Mouse (Mus musculus) adrenal gland (tissue): ENCODE results near the gene Fkbp11.

Source experiments
- intact Hi-C: fragments of 180-260 bp; cut with DNase I; formaldehyde crosslinking; loops from one replicate; pipeline ENCODE4 v1.15.1; 2025

Gene Fkbp11

GRCm38 (mm10) chr15:98742766-98743428 lies 14.9 kb upstream of the Fkbp11 start:
- intact Hi-C loops, result no loop called here

DNA sequence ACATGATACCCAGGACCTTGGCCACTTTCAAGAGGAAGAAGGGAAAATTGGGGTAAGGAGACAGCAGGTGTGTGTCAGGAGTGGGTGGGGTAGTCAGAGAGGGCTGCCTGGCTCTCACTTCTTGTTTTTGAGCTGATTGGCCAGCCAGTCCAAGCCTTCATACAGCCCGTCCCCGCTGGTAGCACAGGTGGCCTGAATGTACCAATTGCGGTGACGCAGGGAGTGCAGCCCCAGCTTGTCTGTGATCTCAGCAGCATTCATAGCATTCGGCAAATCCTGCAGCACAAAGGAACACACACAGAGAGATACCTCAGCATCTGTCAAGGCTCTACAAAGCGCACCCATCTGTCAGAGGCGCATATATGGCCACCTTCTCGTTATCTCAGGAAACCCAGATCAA lies 12.2 kb upstream of the Fkbp11 start:
- intact Hi-C loops, result no loop called here

GRCm38 (mm10) chr15:98738796-98739195 lies 10.8 kb upstream of the Fkbp11 start:
- intact Hi-C loops, result no loop called here

GRCm38 (mm10) chr15:98737881-98738280 lies 9.9 kb upstream of the Fkbp11 start:
- intact Hi-C loops, result no loop called here

DNA sequence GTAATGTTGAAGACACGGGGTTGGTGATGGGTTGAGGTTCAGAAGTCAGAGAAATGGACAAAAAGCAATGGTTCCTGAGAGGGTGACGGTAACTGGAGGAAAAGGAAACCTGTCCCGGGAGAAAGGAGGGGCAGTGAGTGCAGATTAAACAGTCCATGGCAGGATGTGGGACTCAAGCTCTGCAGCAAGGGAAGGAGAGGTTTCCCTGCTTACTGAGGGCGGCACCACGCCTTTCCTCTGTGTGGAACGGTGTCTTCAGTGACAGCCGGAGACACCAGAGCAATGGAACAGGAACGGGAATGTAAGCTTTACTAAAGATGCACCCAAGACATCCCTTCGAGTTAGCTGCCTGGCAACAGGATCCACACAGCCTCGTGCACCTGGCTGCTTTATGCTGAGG lies 8.5 kb upstream of the Fkbp11 start:
- intact Hi-C loops, result no loop called here

DNA sequence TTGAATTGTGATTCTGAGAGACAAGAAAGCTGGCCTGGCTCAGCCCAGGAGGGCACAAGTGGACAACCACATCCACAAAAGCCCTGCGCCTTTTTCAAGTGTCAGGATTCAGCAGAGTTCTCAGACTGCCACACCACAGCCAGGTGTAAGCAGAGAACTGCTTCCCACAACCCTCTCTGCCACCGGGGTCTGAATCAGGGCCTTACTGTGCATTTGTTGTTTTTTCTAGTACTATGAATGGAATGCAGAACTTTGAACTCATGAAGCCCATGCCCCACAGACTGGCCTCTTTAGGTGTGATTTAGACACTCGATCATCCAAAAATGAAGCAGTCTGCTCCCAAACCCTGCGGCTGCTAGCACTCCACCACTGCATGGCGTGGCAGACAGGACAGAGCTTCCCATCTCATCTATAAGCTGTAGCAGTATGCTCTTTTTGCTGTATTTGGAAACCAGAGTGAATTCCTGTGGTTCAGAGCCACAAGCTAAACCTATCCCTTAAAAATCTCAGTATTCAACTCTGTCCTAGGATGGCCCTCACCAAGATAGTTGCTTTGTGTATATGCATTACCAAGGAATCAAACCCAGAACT lies 6.1 kb upstream of the Fkbp11 start:
- intact Hi-C loops, result no loop called here

DNA sequence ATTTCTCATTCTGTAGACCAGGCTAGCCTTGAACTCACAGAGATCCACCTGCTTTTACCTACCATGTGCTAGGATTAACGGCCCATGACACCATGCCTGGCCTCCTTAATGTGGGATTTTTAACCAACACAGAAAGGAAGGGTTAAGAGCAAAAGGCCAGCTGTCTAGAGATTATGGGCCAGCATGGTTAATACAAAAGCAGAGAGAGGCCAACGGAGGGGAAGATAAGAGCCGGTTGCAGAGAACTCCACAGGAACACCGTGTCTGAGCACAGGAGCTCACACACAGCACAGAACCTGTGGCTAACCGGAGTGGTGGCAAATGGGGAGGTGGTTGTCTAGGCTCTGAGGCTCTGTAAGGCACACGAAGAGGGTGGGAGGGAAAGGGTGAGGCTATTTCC lies 5.4 kb upstream of the Fkbp11 start:
- intact Hi-C loops, result no loop called here

DNA sequence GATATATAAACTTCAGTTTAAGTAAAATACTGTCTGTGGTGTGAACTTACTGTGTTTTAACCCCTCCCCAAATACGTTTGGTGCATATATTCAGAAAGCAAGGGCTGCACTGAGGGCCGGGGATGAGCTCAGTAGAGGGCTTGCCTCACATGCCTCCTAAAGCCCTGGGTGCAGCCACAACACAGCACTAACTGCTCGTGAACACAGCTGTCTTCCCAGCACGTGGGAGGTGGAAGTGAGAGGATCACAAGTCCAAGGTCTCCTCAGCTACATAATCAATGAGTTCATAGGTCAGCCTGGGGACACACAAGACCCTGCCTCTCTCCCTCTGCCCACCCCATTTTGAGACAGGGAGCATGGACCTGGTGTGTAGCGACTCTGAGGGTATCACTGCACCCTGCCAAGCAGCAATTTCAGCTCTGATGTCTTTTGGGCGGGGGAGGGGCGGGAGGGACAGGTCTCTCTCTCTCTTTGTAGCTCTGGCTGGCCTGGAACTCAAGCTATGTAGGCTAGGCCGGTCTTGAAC lies 4.1 kb upstream of the Fkbp11 start:
- intact Hi-C loops, result no loop called here

DNA sequence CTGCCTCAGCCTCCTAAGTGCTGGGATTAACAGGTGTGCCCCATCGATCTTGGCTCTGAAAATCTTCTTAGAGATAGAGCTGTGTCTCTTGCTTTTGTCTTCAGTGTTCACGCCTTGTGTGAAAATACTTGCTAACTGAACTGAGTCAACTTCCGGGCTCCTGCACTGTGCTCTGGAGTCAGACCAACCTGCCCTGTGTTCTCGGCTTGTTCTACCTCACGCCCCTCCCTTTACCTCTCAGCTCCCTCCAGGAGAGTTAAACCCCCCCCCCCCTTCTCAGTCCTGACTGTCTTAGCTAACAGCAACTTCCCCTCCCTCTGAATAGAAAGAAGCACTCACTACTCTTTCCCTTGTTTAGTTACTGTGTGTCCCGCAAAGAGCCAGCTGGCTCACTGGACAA lies 2.8 kb upstream of the Fkbp11 start:
- intact Hi-C loops, result no loop called here

DNA sequence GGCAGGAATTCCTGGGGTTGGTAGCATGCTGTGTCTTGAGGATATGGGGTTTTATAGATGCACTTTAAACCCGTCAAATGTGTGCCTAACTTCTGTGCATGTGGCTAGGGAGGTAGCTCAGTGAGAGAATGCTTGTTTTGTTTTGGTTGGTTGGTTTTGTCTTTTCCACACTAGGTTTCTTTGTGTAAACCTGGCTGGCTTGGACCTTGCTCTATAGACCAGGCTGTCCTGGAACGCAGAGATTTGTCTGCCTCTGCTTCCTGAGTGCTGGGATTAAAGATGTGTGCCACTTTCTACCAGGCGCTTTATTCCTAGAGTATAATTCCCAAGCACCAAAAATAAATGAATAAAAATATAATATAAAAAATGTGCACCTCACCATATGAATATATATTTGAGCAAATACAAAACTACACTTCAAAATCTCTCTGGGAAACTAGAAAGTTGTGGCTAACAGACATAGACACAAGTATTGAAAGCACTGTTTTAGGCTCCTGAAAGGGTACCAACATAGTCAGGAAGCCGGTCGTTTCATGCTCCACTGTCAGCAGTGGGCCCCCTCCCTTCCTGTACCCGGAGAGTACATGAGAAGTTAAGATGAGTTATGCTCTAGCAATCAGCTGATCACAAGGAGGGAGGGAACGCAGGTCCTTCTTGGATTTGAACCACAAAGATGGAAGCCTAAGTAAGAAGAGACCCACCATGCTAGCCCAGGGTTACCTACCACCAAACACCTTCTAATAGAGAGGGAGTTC lies 2.0 kb upstream of the Fkbp11 start:
- intact Hi-C loops, result loop anchor here (5.0 kb wide), 1 partner anchor 62 kb away; no protein-coding TSS in a partner anchor

DNA sequence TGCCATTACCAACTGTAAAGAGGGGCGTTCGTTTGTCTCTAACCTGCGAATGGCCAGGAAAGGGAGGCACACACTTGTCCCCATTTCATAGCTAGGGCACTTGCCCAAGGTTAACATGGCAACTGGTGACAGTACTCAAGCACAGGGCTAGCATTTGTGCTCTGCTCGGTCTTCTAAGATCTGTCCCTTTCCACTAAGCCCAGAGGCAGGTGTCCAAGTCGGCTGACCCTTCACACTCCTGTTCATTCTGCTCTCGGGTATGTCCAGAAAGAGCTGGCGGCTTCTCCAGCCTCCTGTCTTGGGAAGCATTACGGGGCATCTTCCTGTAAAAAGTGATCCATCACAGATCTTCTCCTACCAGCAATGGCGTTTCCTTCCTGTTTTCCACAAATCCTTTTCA lies 368 bp upstream of the Fkbp11 start:
- intact Hi-C loops, result loop anchor here (5.0 kb wide), 1 partner anchor 64 kb away; no protein-coding TSS in a partner anchor

GRCm38 (mm10) chr15:98726746-98727145 lies 1.3 kb downstream of the Fkbp11 start:
- intact Hi-C loops, result loop anchor here (5.0 kb wide), 1 partner anchor 66 kb away; no protein-coding TSS in a partner anchor

GRCm38 (mm10) chr15:98726079-98726478 lies 1.9 kb downstream of the Fkbp11 start:
- intact Hi-C loops, result loop anchor here (5.0 kb wide), 1 partner anchor 66 kb away; no protein-coding TSS in a partner anchor

DNA sequence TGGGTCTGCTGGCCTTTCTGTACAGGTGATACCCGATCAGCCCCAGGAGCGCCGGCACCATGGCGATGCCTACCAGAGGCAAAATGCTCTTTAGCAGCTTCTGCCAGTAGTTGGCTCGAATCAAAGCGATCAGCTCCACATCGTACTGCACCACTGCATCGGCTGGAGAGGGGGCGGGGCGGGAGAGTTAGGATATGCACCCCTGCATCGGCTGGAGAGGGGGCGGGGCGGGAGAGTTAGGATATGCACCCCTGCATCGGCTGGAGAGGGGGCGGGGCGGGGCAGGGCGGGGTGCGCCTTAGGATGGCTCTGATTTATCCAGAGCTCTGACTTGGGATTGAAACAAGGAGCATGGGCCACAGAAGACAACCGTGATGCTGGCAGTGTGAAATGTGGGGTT lies 3.6 kb downstream of the Fkbp11 start:
- intact Hi-C loops, result no loop called here

- intact Hi-C loops, result no loop called here
Measured at GRCm38 (mm10) chr15:98722854-98723253, 5.1 kb downstream of the Fkbp11 start.

DNA sequence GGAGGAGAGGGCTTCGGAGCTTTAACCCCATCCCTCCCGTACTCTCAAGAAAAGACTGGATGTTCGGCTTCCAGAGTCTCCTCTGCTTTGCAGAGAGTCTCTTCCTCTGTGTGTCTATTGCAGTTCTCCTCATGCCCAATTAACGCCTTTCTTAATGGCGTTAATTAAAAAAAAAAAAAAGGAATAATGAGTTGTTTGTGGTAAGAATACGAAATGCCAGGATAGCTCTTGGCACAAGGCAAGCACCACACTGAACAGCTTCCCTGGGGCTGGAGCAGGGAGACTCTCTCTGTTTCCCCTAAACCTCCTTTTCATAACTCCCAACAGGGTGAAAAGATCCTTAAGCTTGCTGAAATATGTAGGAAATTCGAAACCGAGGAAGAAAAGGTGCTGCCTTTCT lies 5.8 kb downstream of the Fkbp11 start:
- intact Hi-C loops, result no loop called here

DNA sequence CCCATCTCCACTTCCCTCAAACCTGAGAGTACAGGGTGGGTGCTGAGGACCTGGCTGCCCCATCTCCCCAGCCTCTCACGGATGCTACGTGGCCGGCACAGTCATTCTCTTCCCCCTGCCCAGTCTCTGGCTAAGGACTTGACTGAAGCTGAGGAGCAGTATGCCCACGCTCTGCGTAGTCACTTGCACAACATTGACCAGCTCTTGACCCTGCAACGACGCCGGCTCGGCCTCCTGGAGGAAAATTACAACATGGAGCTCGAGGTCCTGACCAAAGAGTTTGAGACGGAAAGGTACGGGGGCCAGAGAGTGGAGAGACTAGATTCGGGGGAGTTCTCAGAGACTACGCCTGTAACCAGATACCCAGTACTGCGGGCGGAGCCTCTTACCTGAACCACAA lies 10.7 kb downstream of the Fkbp11 start:
- intact Hi-C loops, result no loop called here

DNA sequence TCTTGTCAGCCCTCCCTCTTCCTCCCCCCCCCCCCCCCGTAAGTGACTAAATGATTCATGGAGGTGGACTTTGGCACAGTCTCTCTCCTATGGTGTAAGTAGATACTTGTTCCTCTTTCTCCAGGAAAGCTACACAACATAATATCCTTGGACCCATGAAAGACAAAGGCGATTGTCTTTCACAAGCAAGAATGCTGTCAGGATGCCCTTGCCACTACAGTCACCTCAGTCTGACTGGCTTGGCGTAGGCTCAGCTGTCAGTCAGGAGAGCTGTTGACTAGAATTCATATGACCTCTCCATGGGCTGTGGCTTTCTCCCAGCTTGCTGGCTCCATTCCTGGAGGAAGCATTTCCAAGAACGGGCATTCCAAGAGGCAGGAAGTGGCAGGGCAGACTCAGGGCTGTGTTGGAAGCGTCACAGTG lies 13.8 kb downstream of the Fkbp11 start:
- intact Hi-C loops, result loop anchor here (5.0 kb wide), 1 partner anchor 83 kb away; no protein-coding TSS in a partner anchor

- intact Hi-C loops, result loop anchor here (5.0 kb wide), 1 partner anchor 87 kb away; no protein-coding TSS in a partner anchor
Measured at GRCm38 (mm10) chr15:98710442-98710841, 17.6 kb downstream of the Fkbp11 start.

GRCm38 (mm10) chr15:98707766-98708372 lies 20.1 kb downstream of the Fkbp11 start, which contains the start of gene Ccdc65:
Ccdc65 (plus strand) TSS chr15:98708207.
- intact Hi-C loops, result no loop called here

DNA sequence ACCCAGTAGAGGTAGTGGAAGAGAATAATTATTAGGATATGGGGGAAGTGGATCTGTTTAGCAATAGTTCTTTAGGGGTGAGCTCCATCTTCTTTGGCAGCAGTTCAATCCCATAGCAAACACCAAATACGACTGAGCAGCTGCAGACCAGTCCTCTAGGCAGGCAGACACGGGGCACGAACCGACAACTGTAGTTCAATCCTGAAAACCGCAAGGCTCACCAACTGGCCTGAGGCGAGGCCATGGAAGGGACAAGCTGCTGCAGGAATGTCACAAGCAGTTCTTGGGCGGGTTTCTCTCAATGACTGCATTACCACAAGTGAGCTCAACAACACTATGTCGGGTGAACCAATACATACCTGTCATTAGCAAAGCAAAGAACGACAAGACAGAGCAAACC lies 23.7 kb downstream of the Fkbp11 start:
- intact Hi-C loops, result no loop called here
